Mouse (Mus musculus) hindbrain, embryonic 12.5 days (tissue): ENCODE data around the gene Dapk3. TPM values are rescaled to one million over a fixed set of nuclear protein-coding genes. Genes with fewer than 3 reads are reported as not detected.
A peak's percentile ranks its signal among the peaks of the same experiment; 100 is the strongest.

Source experiments
- ATAC-seq: fragments of 200-750 bp; cut with Nextera tagmentation; 2 replicates; pipeline ENCODE4 v1.8.0; 2017; ENCODE audit warnings: moderate TSS enrichment; ENCODE audit not compliant: low FRiP score
- H3K27ac ChIP-seq: fragments of 300-500 bp; sonication (generic); 2 replicates; pipeline ENCODE4 v1.5.1; 2016; ENCODE audit warnings: mild to moderate bottlenecking
- H3K27me3 ChIP-seq: fragments of 300-500 bp; sonication (generic); 2 replicates; pipeline ENCODE4 v1.6.1; 2016; ENCODE audit warnings: mild to moderate bottlenecking
- H3K36me3 ChIP-seq: fragments of 300-500 bp; sonication (generic); 2 replicates; pipeline ENCODE4 v1.6.1; 2016; ENCODE audit warnings: mild to moderate bottlenecking
- H3K4me1 ChIP-seq: fragments of 300-500 bp; sonication (generic); 2 replicates; pipeline ENCODE4 v1.6.1; 2016
- H3K4me2 ChIP-seq: fragments of 300-500 bp; sonication (generic); replicated peaks from 2 replicates; pipeline ENCODE4 v1.6.1; 2016; ENCODE audit warnings: mild to moderate bottlenecking
- H3K4me3 ChIP-seq: fragments of 300-500 bp; sonication (generic); 2 replicates; pipeline ENCODE4 v1.5.1; 2016; ENCODE audit warnings: mild to moderate bottlenecking
- H3K9ac ChIP-seq: fragments of 300-500 bp; sonication (generic); 2 replicates; pipeline ENCODE4 v1.6.1; 2016; ENCODE audit warnings: mild to moderate bottlenecking, moderate library complexity
- H3K9me3 ChIP-seq: fragments of 300-500 bp; sonication (generic); replicated peaks from 2 replicates; pipeline ENCODE4 v1.6.1; 2016; ENCODE audit warnings: mild to moderate bottlenecking
- WGBS: fragments of 180-500 bp; shearing (Covaris S2); methylation state at CpG from one replicate; pipeline ENCODE4 v1.1.7; 2016; 5-methylcytosine and 5-hydroxymethylcytosine counted together
- polyA plus RNA-seq: library from polyadenylated mRNA; unstranded; fragments of >200 nt; fragmentation: Nextera tagmentation; extraction: Ambion mirVana; gene quantifications from 2 replicates; pipeline ENCODE4 v1.2.1, GENCODE M21; 2016

Dapk3 gene
- polyA plus RNA-seq, 1 experiment from 2014 or later, result 86.4 TPM

- H3K27ac ChIP-seq, result no peak overlapping the region
- H3K4me3 ChIP-seq, result no peak overlapping the region
- H3K4me2 ChIP-seq, result no peak overlapping the region
- H3K9ac ChIP-seq, result no peak overlapping the region
- 95% methylated on average over 9 of the region's 9 CpGs for WGBS
- peaks cover 19% of the 10 kb centered on the region for H3K4me1 ChIP-seq
- H3K36me3 ChIP-seq, result peaks cover 47% of the 10 kb centered on the region
- ATAC-seq, result no peak
- no peaks in the 10 kb centered on the region for H3K27me3 ChIP-seq
- no peaks in the 10 kb centered on the region for H3K9me3 ChIP-seq
Observed at GRCm38 (mm10) chr10:81187161-81187560, 4.4 kb downstream of the Dapk3 start.

- H3K9me3 ChIP-seq, result no peaks in the 10 kb centered on the region
- H3K4me3 ChIP-seq, result no peak overlapping the region
- peaks cover 14% of the 10 kb centered on the region for H3K27me3 ChIP-seq
- 79% methylated on average over 26 of the region's 26 CpGs for WGBS
- no peak overlapping the region for H3K27ac ChIP-seq
- H3K9ac ChIP-seq, result no peak overlapping the region
- no peak for ATAC-seq
- no peak overlapping the region for H3K4me2 ChIP-seq
- H3K4me1 ChIP-seq, result peaks cover 26% of the 10 kb centered on the region
- H3K36me3 ChIP-seq, result peaks cover 44% of the 10 kb centered on the region
Observed at GRCm38 (mm10) chr10:81189821-81190220, 7.0 kb downstream of the Dapk3 start.

- H3K4me2 ChIP-seq, result no peak overlapping the region
- H3K9me3 ChIP-seq, result no peaks in the 10 kb centered on the region
- peaks cover 20% of the 10 kb centered on the region for H3K27me3 ChIP-seq
- 71% methylated on average over 31 of the region's 31 CpGs for WGBS
- H3K36me3 ChIP-seq, result peaks cover 38% of the 10 kb centered on the region
- H3K4me1 ChIP-seq, result peaks cover 26% of the 10 kb centered on the region
- H3K9ac ChIP-seq, result no peak overlapping the region
- no peak for ATAC-seq
- no peak overlapping the region for H3K27ac ChIP-seq
- H3K4me3 ChIP-seq, result no peak overlapping the region
Observed at GRCm38 (mm10) chr10:81190236-81190911, 7.6 kb downstream of the Dapk3 start.

GRCm38 (mm10) chr10:81190912-81191321, 8.1 kb downstream of the Dapk3 start:
- Histone ChIP-seq H3K4me2 (no peak overlapping the region), H3K27me3 (peaks cover 25% of the 10 kb centered on the region), H3K4me3 (no peak overlapping the region), H3K9me3 (no peaks in the 10 kb centered on the region), H3K36me3 (peaks cover 35% of the 10 kb centered on the region), H3K9ac (no peak overlapping the region), H3K27ac (no peak overlapping the region), H3K4me1 (peaks cover 26% of the 10 kb centered on the region)
- WGBS, result 84% methylated on average over 6 of the region's 6 CpGs
- no peak for ATAC-seq

GRCm38 (mm10) chr10:81191342-81191982, 8.7 kb downstream of the Dapk3 start:
- no peak for ATAC-seq
- 93% methylated on average over 18 of the region's 18 CpGs for WGBS
- Histone ChIP-seq H3K36me3 (peaks cover 32% of the 10 kb centered on the region), H3K27me3 (peaks cover 30% of the 10 kb centered on the region), H3K9me3 (no peaks in the 10 kb centered on the region), H3K27ac (peak overlapping the region; percentile 95; the same call in 1 of the 2 replicates), H3K4me3 (0 out of 2 replicates have a peak overlapping the region, but pooled peaks have one; percentile 69), H3K9ac (peak overlapping the region; percentile 81; the same call in 1 of the 2 replicates), H3K4me2 (peak overlapping the region; percentile 95), H3K4me1 (peaks cover 26% of the 10 kb centered on the region)

- Histone ChIP-seq H3K27me3 (peaks cover 40% of the 10 kb centered on the region), H3K4me3 (peak overlapping the region; percentile 69), H3K36me3 (peaks cover 23% of the 10 kb centered on the region), H3K27ac (peak overlapping the region; percentile 95), H3K9ac (peak overlapping the region; percentile 81), H3K9me3 (no peaks in the 10 kb centered on the region), H3K4me2 (peak overlapping the region; percentile 95), H3K4me1 (peaks cover 26% of the 10 kb centered on the region)
- peak; percentile 88 for ATAC-seq
- 2% methylated on average over 93 of the region's 93 CpGs for WGBS
Observed at GRCm38 (mm10) chr10:81192270-81192967, 9.6 kb downstream of the Dapk3 start.

- peaks cover 21% of the 10 kb centered on the region for H3K36me3 ChIP-seq
- 2% methylated on average over 19 of the region's 19 CpGs for WGBS
- peak overlapping the region; percentile 81 for H3K9ac ChIP-seq
- H3K27ac ChIP-seq, result peak overlapping the region; percentile 95
- peak overlapping the region; percentile 69 for H3K4me3 ChIP-seq
- H3K4me1 ChIP-seq, result peaks cover 26% of the 10 kb centered on the region
- H3K4me2 ChIP-seq, result peak overlapping the region; percentile 95
- H3K27me3 ChIP-seq, result peaks cover 43% of the 10 kb centered on the region
- ATAC-seq, result peak; percentile 42
- no peaks in the 10 kb centered on the region for H3K9me3 ChIP-seq
Observed at GRCm38 (mm10) chr10:81192968-81193501, 10.2 kb downstream of the Dapk3 start.

GRCm38 (mm10) chr10:81193991-81194774, 11.4 kb downstream of the Dapk3 start:
- peaks cover 46% of the 10 kb centered on the region for H3K27me3 ChIP-seq
- H3K9ac ChIP-seq, result peak overlapping the region; percentile 15; the same call in 1 of the 2 replicates
- no peak overlapping the region for H3K4me2 ChIP-seq
- 15% methylated on average over 37 of the region's 37 CpGs for WGBS
- no peaks in the 10 kb centered on the region for H3K9me3 ChIP-seq
- no peak overlapping the region for H3K27ac ChIP-seq
- H3K4me3 ChIP-seq, result peak overlapping the region; percentile 3; the same call in 1 of the 2 replicates
- no peak for ATAC-seq
- peaks cover 16% of the 10 kb centered on the region for H3K36me3 ChIP-seq
- H3K4me1 ChIP-seq, result peaks cover 26% of the 10 kb centered on the region

GRCm38 (mm10) chr10:81195300-81195699, 12.5 kb downstream of the Dapk3 start:
- no peak overlapping the region for H3K27ac ChIP-seq
- no peak overlapping the region for H3K4me2 ChIP-seq
- no peak for ATAC-seq
- H3K9me3 ChIP-seq, result no peaks in the 10 kb centered on the region
- peaks cover 8% of the 10 kb centered on the region for H3K36me3 ChIP-seq
- H3K27me3 ChIP-seq, result peaks cover 56% of the 10 kb centered on the region
- H3K4me3 ChIP-seq, result no peak overlapping the region
- H3K9ac ChIP-seq, result no peak overlapping the region
- WGBS, result 68% methylated on average over 4 of the region's 4 CpGs
- peaks cover 26% of the 10 kb centered on the region for H3K4me1 ChIP-seq

GRCm38 (mm10) chr10:81196470-81197065, 13.8 kb downstream of the Dapk3 start:
- 62% methylated on average over 11 of the region's 11 CpGs for WGBS
- H3K9ac ChIP-seq, result no peak overlapping the region
- no peak for ATAC-seq
- H3K36me3 ChIP-seq, result no peaks in the 10 kb centered on the region
- peaks cover 60% of the 10 kb centered on the region for H3K27me3 ChIP-seq
- H3K9me3 ChIP-seq, result no peaks in the 10 kb centered on the region
- no peak overlapping the region for H3K27ac ChIP-seq
- peaks cover 24% of the 10 kb centered on the region for H3K4me1 ChIP-seq
- no peak overlapping the region for H3K4me3 ChIP-seq
- H3K4me2 ChIP-seq, result no peak overlapping the region

GRCm38 (mm10) chr10:81197305-81197704, 14.5 kb downstream of the Dapk3 start:
- no peak for ATAC-seq
- Histone ChIP-seq H3K4me2 (no peak overlapping the region), H3K9me3 (no peaks in the 10 kb centered on the region), H3K36me3 (no peaks in the 10 kb centered on the region), H3K27ac (no peak overlapping the region), H3K4me3 (no peak overlapping the region), H3K27me3 (peaks cover 60% of the 10 kb centered on the region), H3K4me1 (peaks cover 17% of the 10 kb centered on the region), H3K9ac (no peak overlapping the region)
- WGBS, result 53% methylated on average over 6 of the region's 6 CpGs
